Mouse (Mus musculus): ENCODE data around the gene Gprc5d.

DNA sequence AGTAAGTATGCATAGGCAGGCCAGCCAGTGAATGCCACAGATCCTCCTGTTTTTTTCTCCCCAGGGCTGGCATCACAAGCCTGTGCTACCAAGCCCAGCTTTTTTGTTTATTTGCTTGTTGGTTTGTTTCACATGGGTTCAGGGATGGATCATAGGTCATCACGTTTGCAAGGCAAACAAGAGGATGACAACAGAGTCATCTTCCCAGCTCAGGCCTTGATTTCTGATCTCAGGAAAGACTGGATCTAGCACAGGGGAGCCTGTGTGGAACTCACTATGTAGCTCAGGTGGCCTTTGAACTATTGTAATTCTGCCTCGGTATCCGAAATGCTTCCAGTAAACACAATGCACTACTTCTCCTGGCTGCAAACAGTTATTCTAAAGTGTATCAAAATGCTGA lies 44.2 kb upstream of the Gprc5d start:
- TF ChIP-seq CTCF (IDR thresholded peaks at IDR 0.05; ENCODE audit: low read depth, low read length) (no peak), GATA2 (IDR thresholded peaks at IDR 0.05; ENCODE audit: borderline replicate concordance, low read depth, low read length) (no peak), TAL1 (conservative IDR thresholded peaks at IDR 0.05; ENCODE audit: low read depth, low read length) (no peak), GATA1 (IDR thresholded peaks at IDR 0.05; ENCODE audit: borderline replicate concordance, low read length) (no peak)

Data from G1E (cell line).